Mouse (Mus musculus): ENCODE measurements around the gene Nsa2.

GRCm38 (mm10) chr13:97137466-97138400, at the start of gene Nsa2, which contains the start of gene Gfm2:
- TF ChIP-seq CTCF (conservative IDR thresholded peaks at IDR 0.05; ENCODE audit: insufficient read depth, insufficient read length, low read depth, low read length) (no peak), POLR2A (IDR thresholded peaks at IDR 0.05; ENCODE audit: low read depth, low read length) (peak; percentile 5)

Data from kidney, adult 2 months (tissue).